Mouse (Mus musculus): ENCODE results near the gene Trim65.

Gene Trim65

GRCm38 (mm10) chr11:116130488-116131205 lies at the start of gene Trim65:
Gene Trim65 (minus strand): TSS chr11:116131128.
- peak; percentile 95 for DNase-seq

- no peak for DNase-seq
Measured at GRCm38 (mm10) chr11:116178411-116179121, 47.6 kb upstream of the Trim65 start.

- DNase-seq: no peak
Measured at GRCm38 (mm10) chr11:116176010-116176409, 45.1 kb upstream of the Trim65 start.

- peak; percentile 80 to 83 for DNase-seq
Measured at GRCm38 (mm10) chr11:116174775-116175448, 44.0 kb upstream of the Trim65 start.

GRCm38 (mm10) chr11:116171959-116172358 lies 41.0 kb upstream of the Trim65 start:
- DNase-seq: peak; percentile 66

GRCm38 (mm10) chr11:116170003-116170800 lies 39.3 kb upstream of the Trim65 start:
- peak; percentile 46 to 70 for DNase-seq

- no peak for DNase-seq
Measured at GRCm38 (mm10) chr11:116169214-116169613, 38.3 kb upstream of the Trim65 start.

GRCm38 (mm10) chr11:116167884-116168439 lies 37.0 kb upstream of the Trim65 start, which contains the start of gene Fbf1:
Gene Fbf1 (minus strand): TSS chr11:116168166.
- DNase-seq: peak; percentile 97

GRCm38 (mm10) chr11:116167232-116167631 lies 36.3 kb upstream of the Trim65 start:
- DNase-seq: no peak

- peak; percentile 65 to 66 for DNase-seq
Measured at GRCm38 (mm10) chr11:116163002-116163401, 32.1 kb upstream of the Trim65 start.

- no peak for DNase-seq
Measured at GRCm38 (mm10) chr11:116162146-116162545, 31.2 kb upstream of the Trim65 start.

GRCm38 (mm10) chr11:116161312-116161711 lies 30.4 kb upstream of the Trim65 start:
- no peak for DNase-seq

- DNase-seq: no peak
Measured at GRCm38 (mm10) chr11:116150960-116151359, 20.0 kb upstream of the Trim65 start.

GRCm38 (mm10) chr11:116149341-116149740 lies 18.4 kb upstream of the Trim65 start:
- DNase-seq: no peak

GRCm38 (mm10) chr11:116148761-116149221 lies 17.9 kb upstream of the Trim65 start:
- DNase-seq: no peak

- peak; percentile 83 for DNase-seq
Measured at GRCm38 (mm10) chr11:116146294-116146985, 15.5 kb upstream of the Trim65 start.

- DNase-seq: peak in 1 of 2 experiments; percentile 46
Measured at GRCm38 (mm10) chr11:116145481-116146293, 14.8 kb upstream of the Trim65 start.

GRCm38 (mm10) chr11:116143468-116143867 lies 12.5 kb upstream of the Trim65 start:
- no peak for DNase-seq

GRCm38 (mm10) chr11:116142211-116142991 lies 11.5 kb upstream of the Trim65 start:
- DNase-seq: no peak

Data from kidney, postnatal 36 days (tissue).